Mouse (Mus musculus): ENCODE results near the gene 3300002I08Rik.
"Not testable (repeated sequence)": the region's sequence is repeated elsewhere in the genome, so short reads cannot be mapped to it uniquely, and the experiment has no call there.

The 3300002I08Rik gene

DNA sequence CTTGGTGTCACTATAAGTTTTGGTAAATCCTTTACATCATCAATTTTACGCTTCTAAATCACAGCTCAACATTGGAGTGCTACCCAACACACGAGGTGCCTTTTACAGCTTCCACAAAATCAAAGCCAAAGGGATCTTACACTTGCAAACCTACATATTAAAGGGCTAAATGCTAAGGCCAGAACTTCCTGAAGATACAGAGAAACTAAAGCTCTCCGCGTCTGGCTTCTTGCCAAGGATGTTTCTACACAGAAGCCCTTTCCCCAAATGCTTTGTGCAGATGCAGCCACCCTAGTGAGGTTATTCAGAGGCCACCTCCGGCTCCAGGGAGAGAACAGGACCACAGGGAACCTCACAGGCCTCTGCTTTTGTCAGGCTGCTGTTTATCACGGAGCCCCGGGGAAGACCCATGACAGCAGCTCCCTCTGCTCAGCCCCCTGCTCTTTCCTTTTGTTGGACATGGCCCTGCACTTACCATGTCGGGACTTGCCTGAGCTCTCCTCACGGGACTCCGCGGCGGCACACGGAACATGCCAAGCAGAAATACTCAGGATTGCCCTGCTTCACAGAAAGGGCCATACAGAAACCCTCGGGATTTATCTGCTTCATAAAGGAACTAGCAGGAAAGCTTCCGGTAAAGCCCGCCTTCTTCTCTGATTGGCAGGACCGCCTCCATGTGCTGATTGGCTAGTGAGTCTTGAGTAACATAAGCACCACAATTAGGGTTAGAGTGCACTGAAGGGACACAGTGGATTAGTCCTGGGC, at the start of gene 3300002I08Rik:
TSS of gene 3300002I08Rik (minus strand) at position 653 of the 765 bp plus-strand sequence.
- DNase-seq (ENCODE audit: low spot score) = peak; percentile 81

DNA sequence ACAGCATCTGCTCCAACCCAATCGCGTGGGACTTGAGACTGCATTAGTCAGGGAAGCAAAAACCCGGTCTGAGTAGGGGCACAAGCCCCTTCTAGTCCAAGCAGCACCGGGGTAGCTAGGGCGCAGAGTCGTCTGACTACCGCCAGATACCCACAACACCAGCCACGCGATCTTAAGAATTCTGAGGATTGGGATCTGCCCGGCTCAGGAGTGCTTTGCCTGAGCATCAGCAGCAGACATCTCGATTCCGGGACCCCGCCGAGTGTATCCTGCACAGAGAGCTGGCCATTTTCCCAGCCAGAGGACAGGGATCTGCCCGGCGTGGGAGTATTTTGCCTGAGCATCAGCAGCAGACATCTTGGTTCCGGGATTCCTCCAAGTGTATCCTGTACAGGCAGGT, 49.6 kb upstream of the 3300002I08Rik start:
- DNase-seq (ENCODE audit: low spot score) = not testable (repeated sequence)

DNA sequence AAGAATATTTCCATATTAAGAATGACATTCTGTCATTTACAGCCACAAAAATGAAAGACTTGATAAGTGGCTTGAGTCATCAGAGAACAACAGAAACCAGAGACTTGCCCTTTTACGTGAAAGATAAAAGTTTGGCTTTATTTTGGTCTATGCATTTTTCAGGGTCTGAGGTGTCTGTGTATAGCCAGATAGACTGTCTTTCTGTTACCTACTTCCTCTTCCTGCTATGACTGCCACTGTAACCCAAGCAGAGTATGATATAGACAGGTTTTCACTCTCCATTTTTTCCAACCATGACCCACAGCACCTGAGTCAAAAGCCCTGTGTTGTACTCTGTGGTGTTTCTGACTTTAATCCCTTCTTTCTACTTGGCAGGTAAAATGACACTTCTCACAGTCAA, 27.6 kb upstream of the 3300002I08Rik start:
- DNase-seq (ENCODE audit: low spot score) = no peak

DNA sequence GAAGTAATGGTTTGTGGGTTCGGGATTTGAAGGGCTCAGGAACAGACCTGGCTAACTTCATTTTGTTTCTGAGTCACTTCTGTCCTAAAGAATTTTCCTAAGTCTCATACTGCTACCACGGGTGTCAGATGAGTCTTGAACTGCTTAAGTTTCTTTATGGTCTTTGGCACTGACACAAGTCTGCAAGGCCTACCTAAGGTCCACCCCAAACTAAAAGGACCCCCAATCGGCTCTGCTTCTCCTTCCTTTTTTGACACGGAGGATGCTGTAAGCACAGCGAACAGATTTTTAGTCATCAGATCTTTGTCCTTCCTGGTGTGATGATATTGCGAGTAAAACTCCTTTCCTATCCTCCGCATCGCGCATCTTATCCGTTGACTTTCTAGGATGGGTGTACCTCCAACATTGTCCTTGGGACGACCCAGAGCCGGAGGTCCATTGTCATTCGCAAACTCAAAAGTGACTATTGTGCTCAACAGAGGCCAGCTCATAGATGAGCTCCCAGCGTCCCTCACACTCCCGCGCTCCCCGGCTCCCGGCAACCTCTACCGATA, 23.1 kb upstream of the 3300002I08Rik start:
- not testable (repeated sequence) for DNase-seq (ENCODE audit: low spot score)

DNA sequence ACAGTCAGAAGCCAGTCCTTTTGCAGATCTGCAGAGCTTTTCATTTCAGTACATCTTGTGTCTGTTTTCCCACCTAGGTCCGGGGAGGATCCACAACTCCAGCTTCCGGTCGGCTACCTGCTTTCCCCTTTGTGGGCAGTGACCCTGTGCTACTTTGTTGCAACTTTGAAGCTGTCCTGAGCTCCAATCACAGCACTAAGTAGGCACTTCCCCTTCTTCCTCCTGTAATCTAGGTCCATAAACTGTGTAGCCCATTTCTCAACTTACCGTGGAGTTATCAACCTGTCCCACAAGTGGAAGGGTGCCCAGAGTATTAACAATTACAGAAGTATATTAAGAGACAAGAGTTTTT, 289 bp upstream of the 3300002I08Rik start:
- DNase-seq (ENCODE audit: low spot score) = no peak

DNA sequence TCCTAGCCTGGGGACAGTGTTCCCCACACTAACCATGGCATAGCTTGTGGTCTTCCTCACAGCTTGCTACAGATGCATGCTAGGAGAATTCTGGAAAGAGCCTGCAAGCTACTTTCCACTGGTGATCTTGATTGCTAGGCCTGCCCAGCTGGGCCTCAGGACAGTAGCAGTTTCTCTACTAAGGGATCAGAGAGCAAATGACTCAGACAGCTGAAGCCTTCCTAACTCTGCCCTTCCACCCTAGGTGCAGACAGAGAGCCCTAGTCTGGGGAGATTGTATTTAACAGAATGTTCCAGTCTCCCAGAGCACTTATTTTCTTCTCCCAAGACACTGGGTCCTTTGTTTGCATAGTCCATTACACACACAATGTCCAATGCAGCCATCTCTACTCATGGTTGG, 5.4 kb downstream of the 3300002I08Rik start:
- DNase-seq (ENCODE audit: low spot score) = not testable (repeated sequence)

DNA sequence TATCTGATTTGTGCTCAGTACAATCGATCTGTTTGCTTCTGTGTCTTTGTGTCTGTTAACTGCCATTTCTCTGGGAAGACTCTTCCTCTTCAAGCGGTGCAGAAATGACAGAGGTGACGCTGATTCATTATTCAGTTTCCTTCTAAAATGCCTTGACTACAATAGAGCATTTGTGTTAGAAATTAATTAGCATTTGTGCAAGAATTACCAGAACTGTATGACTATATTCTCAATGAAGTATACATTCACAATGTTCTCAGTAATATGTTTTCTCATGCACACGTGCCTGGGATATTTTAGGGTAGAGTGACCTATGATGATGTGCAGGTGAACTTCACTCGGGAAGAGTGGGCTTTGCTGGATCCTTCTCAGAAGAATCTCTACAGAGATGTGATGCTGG, 39.2 kb downstream of the 3300002I08Rik start, which contains the start of gene Gm10130:
TSS of gene Gm10130 (plus strand) at position 301 of the 400 bp plus-strand sequence.
- DNase-seq (ENCODE audit: low spot score) = no peak

DNA sequence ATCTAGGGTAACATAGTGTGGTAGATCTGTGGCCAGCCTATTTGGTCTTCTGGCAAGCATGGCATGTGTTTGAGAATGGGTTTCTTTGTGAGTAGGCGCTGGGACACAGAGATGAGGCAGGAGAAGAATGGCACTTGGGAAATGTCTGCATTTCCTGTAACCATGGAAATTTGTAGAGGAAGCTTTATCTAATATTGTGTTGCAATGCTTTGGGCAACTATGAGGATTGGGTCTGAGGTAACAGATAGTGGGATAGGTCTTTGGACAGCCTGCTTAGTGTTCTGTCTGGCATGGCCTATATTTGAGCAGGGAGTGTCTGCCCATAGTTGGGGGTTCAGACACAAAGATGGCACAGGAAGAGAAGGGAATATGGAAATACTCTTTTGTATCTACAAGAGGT, 43.6 kb downstream of the 3300002I08Rik start:
- DNase-seq (ENCODE audit: low spot score) = no peak

DNA sequence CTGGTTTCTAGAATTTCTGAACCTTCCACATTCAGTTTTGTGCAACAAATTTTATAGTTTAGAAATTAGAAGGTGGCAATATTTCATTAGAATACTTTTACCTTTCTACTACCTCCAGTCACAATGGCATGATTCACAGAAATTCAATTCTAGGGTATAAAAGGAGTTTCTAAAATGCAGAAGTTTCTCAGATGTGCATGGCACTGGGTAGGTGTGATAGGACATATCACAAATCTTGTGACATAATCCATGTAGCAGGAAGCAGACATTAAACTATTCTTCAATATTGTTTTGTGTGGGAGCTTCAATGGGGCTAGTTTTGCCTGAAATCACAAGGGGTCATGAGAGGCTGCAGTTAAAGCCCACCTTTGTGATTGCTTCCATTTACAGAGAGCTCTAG, 46.4 kb downstream of the 3300002I08Rik start:
- DNase-seq (ENCODE audit: low spot score) = no peak

DNA sequence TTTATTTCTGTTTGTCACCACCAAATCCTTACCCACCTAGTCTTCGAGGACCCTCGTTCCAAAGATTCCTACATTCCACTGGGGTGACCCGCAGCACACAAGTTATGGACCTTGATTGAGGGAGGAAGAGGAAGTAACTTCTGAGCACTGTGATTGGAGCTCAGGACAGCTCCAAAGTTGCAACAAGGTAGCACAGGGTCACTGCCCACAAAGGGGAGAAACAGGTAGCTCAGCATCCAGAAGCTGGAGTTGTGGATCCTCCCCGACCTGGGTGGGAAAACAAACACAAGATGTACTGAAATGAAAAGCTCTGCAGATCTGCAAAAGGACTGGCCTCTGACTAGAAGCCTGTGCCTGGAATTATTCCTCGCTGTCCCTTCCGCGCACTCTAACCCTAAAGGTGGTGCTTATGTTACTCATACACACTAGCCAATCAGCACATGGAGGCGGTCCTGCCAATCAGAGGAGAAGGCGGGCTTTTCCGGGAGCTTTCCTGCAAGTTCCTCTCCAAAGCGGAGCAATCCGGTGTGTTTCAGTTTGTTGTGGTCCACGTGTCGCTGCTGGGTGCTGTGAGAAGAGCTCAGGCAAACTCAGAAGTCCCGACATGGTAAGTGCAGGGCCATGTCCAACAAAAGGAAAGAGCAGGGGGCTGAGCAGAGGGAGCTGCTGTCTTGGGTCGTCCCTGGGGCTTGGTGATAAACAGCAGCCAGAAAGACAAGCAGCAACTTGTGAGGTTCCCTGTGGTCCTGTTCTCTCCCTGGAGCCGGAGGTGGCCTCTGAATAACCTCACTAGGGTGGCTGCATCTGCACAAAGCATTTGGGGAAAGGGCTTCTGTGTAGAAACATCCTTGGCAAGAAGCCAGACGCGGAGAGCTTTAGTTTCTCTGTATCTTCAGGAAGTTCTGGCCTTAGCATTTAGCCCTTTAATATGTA, 51.3 kb downstream of the 3300002I08Rik start:
- DNase-seq (ENCODE audit: low spot score) = peak; percentile 90

DNA sequence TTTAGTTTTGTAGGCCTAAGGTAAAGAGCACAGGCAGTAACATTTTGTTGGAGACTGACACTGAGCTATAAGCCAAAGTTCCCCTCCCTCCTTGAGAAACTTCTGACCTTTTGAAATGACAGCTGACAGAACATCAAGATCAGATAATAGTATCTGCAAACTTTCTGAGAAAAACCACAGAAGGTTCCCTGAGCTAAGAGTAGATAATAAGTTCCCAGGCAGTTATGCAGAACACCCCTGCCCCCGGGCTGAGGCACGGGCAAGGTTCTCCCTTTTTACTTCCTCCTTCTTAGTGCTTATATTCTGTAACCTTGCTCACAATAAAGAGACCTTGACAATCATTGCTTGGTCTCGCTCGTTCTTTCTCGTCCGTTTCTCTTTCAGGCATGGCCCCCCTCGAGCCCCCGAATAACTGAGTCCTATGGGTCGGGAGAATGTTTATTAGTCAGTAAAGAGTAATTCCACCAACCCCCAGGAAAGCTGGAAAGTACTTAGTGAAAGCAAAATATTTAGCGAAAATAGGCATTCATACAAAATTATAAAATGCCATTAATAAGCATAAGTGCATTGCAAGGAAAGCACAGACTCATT, 55.3 kb downstream of the 3300002I08Rik start:
- DNase-seq (ENCODE audit: low spot score) = no peak

DNA sequence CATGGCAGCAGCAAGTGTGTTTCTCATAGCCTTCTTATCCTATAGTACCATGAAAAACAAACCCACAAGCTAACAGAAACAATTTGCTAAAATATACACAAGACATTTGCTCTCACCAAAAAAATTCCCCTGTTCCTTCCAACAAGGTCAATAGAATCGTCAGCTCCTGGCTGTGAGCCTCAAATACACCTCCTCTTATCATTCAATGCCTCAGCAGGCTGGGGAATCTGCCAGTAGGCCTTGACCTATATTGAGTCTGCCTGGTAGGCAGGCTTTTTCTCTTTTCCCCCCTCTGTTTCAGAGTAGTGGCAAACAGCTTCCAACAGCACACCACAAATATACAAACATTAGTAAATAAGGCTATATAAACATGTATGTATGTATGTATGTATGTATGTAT, 63.5 kb downstream of the 3300002I08Rik start:
- DNase-seq (ENCODE audit: low spot score) = peak; percentile 53

DNA sequence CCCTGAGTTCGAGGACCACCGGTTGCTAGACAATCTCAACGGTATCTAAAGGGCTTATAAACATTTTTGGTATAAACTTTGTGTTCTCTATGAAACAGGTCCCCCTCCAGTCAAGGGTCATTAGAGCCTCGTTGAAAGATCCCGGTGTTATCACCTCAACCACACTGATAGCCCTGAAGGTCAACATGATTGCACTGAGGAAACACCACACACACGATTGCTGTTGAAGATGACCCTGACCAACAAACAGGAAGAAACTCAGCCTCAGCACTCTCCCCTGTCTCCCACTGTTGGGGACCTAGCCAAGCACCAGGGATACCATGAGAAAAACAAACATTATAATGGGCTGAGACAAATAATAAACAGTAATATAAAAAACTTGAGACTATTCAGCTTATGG, 68.9 kb downstream of the 3300002I08Rik start:
- DNase-seq (ENCODE audit: low spot score) = no peak
